Mouse (Mus musculus) testis, postnatal 14 days (tissue): ENCODE data around the gene 4933400A11Rik.

ENCODE experiments used
- DNase-seq: peaks from one replicate; pipeline ENCODE4 v3.0.0; 2021; ENCODE audit warnings: low spot score

The 4933400A11Rik gene

GRCm38 (mm10) chrX:169779535-169779934, at the start of gene 4933400A11Rik:
Gene 4933400A11Rik (minus strand): TSS chrX:169779635.
- no peak for DNase-seq

DNA sequence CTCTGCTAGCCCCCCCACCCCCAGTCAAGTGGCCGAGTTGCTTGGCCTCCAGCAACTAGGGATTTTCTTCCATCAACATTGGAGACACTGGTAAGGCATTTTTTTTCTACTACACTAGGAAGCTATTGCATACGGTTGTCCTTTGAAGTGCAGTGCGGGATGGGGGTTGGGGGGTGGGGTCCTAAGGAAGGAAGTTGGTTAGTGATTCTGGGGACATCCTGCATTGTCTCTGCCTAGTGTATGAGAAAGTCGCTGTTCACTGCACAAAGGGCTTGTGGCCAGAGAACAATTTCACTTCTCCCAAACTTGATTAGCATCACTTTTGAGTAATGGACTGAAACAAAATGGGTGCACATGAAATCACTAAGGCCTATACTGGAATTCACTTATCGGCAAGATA, 48.7 kb upstream of the 4933400A11Rik start:
- DNase-seq, result no peak

DNA sequence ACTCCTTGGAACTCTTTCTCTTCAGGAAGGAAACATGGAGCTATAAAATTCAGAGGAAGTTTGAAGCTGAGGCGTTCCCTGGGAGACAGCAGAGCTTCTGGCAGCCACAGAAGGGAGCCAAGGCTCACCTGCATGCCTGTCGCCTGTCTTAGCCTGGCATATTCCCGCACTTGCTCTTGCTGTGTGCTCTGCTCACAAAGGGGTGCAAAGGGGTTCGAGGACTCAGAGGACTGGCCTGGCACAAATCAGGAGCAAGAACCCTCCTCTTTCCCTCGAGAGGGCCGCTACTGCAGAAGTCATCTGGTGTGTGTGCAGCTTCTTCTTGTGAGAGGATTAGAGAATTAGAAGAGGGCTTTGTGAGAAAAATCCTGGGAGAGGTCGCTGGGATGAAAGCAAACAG, 48.3 kb upstream of the 4933400A11Rik start:
- no peak for DNase-seq

GRCm38 (mm10) chrX:169826947-169827346, 47.5 kb upstream of the 4933400A11Rik start:
- no peak for DNase-seq

DNA sequence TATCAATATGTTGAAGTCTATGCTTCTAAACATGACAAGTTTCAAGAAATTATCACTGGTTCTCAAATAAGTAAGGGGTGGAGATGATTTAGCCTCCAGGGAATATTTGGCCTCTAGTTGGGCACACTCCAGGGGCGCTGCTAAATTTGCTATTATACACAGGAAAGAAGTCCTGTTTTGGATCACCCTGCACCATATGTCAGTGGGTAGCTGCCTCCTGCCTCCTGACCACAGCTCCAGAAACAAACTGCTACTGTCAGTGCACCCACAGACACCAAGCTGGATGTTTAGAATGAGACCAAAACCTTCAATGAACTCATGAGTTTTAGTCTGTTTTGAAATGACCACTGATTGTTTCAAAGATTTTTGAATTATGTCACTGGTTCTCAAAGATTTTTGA, 34.2 kb upstream of the 4933400A11Rik start:
- no peak for DNase-seq

DNA sequence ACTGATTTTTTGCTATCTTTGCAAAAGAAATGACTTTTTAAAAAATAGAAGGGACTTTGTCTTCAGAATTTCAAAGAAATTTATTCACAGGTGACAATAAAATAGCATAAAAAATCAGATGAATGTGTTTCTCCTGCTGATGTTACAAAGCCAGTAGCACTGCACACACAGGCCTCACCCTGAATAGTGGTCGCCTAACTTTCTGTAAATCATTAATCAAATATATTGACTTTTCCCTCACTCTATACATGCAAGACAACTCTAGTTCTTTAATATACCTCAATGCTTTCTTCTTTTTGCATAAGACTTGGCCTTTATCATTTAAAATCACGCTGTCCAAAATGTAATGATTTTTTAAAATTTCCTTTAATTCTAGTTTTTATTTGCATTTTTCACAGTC, 32.3 kb upstream of the 4933400A11Rik start:
- no peak for DNase-seq

GRCm38 (mm10) chrX:169811318-169811717, 31.9 kb upstream of the 4933400A11Rik start:
- DNase-seq, result no peak

DNA sequence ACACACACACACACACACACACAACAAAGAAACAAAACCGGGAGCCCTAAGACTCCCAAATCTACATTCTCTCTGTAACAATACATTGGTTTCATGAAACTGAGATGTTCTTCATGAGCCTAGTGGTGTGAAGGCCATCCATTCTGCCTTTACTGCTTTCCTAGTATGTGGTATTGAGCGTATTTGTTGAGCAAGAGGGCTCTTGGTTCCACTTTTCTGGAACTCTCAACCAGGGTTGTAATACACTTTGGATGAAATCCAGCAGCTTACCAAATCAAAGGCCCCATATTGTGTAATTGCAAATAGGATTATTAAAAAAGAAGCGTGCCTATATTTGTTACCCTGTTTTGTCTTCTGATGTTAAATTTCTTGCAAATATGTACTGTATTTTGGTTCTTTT, 28.3 kb upstream of the 4933400A11Rik start:
- DNase-seq, result no peak

- DNase-seq, result no peak
These were observed 26.4 kb upstream of the 4933400A11Rik start for GRCm38 (mm10) chrX:169805791-169806190.

GRCm38 (mm10) chrX:169800238-169800637, 20.8 kb upstream of the 4933400A11Rik start:
- no peak for DNase-seq

- peak; percentile 12 for DNase-seq
These were observed 19.7 kb upstream of the 4933400A11Rik start for GRCm38 (mm10) chrX:169798987-169799680.

- no peak for DNase-seq
These were observed 17.7 kb upstream of the 4933400A11Rik start for GRCm38 (mm10) chrX:169797148-169797547.

DNA sequence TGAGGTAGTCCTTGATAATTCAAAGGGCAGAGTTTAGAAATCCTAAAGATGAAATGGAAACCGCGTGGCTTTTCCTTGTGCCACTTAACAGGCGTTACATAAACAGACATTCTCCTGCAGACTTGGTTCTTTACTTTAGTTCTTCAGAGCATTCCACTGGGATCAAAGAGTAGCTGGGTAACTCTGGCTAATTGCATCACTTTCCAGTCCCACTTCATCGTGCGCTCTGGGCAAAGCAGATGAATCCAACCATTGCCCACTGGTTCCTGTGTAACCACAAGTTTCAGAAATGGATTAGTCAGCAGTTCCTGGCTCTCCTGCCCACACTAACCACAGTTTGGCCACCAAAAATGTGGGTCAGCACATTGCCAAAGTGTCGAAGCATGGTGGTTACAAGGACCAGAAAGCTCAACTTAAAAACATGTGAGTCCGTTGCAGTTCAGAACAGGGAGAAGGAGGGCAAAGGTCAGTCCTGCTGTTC, 15.4 kb upstream of the 4933400A11Rik start:
- DNase-seq, result no peak

DNA sequence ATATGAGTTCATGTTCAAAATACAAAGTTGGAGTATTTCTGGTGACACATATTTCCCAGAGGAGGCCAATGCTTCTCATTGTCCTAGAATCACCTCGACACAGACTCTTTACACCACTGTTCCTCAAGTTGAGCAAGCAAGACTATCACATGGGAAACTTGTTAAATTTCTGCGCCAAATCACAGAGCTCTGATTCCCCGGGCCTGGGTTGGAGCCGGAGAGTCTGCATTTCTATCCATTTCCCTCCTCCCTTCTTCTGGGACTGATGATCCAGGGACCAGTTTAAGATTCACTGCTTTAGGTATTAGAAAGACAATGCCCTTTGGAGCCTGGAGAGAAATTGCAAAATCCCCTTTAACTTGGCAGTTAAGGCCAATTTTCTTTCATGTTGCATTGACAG, 15.0 kb upstream of the 4933400A11Rik start:
- no peak for DNase-seq

- no peak for DNase-seq
These were observed 13.4 kb upstream of the 4933400A11Rik start for GRCm38 (mm10) chrX:169792879-169793278.

GRCm38 (mm10) chrX:169789702-169790101, 10.3 kb upstream of the 4933400A11Rik start:
- DNase-seq, result no peak

DNA sequence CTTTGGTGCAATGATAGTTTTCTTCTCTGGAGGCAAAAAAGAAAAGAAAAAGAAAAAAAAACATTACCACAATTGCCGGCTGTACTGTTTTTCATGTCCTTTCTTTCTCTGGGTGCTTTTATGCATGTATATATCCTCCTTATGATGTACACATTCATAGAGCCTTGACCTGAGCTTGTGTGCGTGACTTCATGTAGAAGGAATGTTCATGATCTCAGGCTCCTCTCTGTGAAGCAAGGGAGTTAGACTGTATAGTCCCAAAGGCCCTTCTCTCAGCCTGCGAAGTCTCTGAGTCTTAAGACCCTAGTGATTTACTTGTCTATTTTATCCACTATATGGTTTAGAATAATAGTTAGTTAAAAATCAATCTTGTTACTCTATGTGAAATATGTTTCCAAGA, 21.4 kb downstream of the 4933400A11Rik start:
- no peak for DNase-seq

GRCm38 (mm10) chrX:169735387-169735969, 44.0 kb downstream of the 4933400A11Rik start:
- no peak for DNase-seq
